Mouse (Mus musculus): ENCODE results near the gene 4930512M02Rik. TPM values are rescaled to one million over a fixed set of nuclear protein-coding genes. Genes with fewer than 3 reads are reported as not detected.

Gene 4930512M02Rik
- polyA plus RNA-seq, 1 experiment: not detected

GRCm38 (mm10) chr11:11547597-11548240 is 79.9 kb downstream of the 4930512M02Rik start:
- no peak overlapping the region for H3K27ac ChIP-seq (ENCODE audit: insufficient read depth, low read length)
- H3K4me3 ChIP-seq (ENCODE audit: insufficient read depth, low read length): no peak overlapping the region
- TF ChIP-seq POLR2A (IDR thresholded peaks at IDR 0.05; ENCODE audit: extremely low read depth, insufficient read depth, low read length) (no peak), CTCF (IDR thresholded peaks at IDR 0.05; ENCODE audit: extremely low read depth, insufficient read depth, low read length) (no peak)
- no peaks in the 10 kb centered on the region for H3K4me1 ChIP-seq (ENCODE audit: control insufficient read depth, insufficient read depth, low read length)

DNA sequence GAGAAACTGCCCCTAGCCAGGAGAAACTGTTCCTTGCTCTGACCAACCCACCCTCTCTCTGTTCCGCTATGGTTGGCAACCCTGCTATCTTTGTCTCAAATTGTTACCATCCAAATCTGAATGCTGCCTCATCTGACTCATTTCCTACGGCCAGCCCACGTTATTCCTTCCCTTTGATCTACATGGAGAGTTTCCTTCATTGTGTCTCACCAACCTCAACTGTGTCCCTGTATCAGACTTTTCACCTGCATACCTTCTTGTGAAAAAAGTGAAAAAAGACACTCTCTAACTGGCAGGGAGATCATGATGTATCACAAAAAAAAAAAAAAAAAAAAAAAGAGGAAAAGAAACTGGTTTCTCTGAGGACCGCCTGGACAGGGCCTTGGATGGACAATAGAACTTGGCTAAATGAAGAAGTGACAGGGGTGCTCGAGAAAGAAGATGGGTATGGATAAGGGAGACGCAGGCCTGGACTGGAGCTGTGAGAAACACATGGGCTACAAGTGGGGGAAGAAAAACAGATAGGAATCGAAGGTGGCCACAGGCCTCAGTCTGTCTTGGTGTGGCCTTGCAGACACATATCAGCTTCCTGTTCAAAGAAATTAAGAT is 80.6 kb downstream of the 4930512M02Rik start:
- Histone ChIP-seq H3K4me1 (ENCODE audit: control insufficient read depth, insufficient read depth, low read length) (no peaks in the 10 kb centered on the region), H3K27ac (ENCODE audit: insufficient read depth, low read length) (no peak overlapping the region), H3K4me3 (ENCODE audit: insufficient read depth, low read length) (no peak overlapping the region)
- TF ChIP-seq CTCF (IDR thresholded peaks at IDR 0.05; ENCODE audit: extremely low read depth, insufficient read depth, low read length) (no peak), POLR2A (IDR thresholded peaks at IDR 0.05; ENCODE audit: extremely low read depth, insufficient read depth, low read length) (no peak)

DNA sequence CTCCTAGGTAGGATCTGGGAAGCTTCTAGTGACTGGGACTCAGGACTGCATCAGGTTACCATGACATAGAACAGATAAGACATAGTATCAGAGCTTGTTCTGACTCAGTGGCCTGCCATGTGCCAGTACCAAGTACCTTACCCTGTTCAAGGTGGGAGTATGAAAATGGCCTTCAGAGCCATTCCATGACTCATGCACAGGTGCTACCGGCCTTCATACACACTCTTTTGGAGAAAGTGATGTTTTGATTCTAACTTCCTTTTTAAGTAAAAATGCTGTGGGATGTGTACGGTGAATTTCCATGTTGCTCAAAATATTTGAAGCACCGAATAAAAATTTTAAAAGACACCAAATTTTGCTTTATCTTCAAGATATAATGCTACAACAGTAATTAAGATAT is 81.7 kb downstream of the 4930512M02Rik start:
- Histone ChIP-seq H3K4me3 (ENCODE audit: insufficient read depth, low read length) (no peak overlapping the region), H3K27ac (ENCODE audit: insufficient read depth, low read length) (no peak overlapping the region), H3K4me1 (ENCODE audit: control insufficient read depth, insufficient read depth, low read length) (no peaks in the 10 kb centered on the region)
- TF ChIP-seq CTCF (IDR thresholded peaks at IDR 0.05; ENCODE audit: extremely low read depth, insufficient read depth, low read length) (no peak), POLR2A (IDR thresholded peaks at IDR 0.05; ENCODE audit: extremely low read depth, insufficient read depth, low read length) (no peak)

Other genes starting within 250 kb of the 4930512M02Rik start
- 0.31 and 0.36 TPM in 2 replicates for gene Spata48, start 165.7 kb downstream of the 4930512M02Rik start, polyA plus RNA-seq (2012; rRNA removed)
- 0.40 and 0.49 TPM in 2 replicates for gene Zpbp, start 165.4 kb downstream of the 4930512M02Rik start, polyA plus RNA-seq (2012; rRNA removed)
- 3.3 and 3.7 TPM in 2 replicates for gene Ikzf1, start 57.2 kb upstream of the 4930512M02Rik start, polyA plus RNA-seq (2012; rRNA removed)
- gene Fignl1, start 181.1 kb upstream of the 4930512M02Rik start, polyA plus RNA-seq (2012; rRNA removed): 0.42 and 0.44 TPM in 2 replicates

All from cortical plate, adult 2 months (tissue).